Mouse (Mus musculus) neural tube, embryonic 10.5 days (tissue): Measurements from ENCODE around the gene Me3.

Experiments
- DNase-seq: peaks from one replicate; pipeline ENCODE4 v3.0.0-alpha.2; 2017; ENCODE audit warnings: low spot score; ENCODE audit errors: extremely low spot score

Gene Me3

GRCm38 (mm10) chr7:89666361-89666760 lies 34.2 kb downstream of the Me3 start:
- DNase-seq: no peak

GRCm38 (mm10) chr7:89667570-89667969 lies 35.4 kb downstream of the Me3 start:
- DNase-seq: no peak

GRCm38 (mm10) chr7:89669461-89669860 lies 37.3 kb downstream of the Me3 start:
- no peak for DNase-seq

GRCm38 (mm10) chr7:89671104-89671831 lies 39.1 kb downstream of the Me3 start:
- no peak for DNase-seq

- no peak for DNase-seq
These were observed 44.0 kb downstream of the Me3 start for GRCm38 (mm10) chr7:89676176-89676575.

- DNase-seq: no peak
These were observed 45.7 kb downstream of the Me3 start for GRCm38 (mm10) chr7:89677850-89678249.

- no peak for DNase-seq
These were observed 46.5 kb downstream of the Me3 start for GRCm38 (mm10) chr7:89678719-89679118.

- DNase-seq: no peak
These were observed 46.9 kb downstream of the Me3 start for GRCm38 (mm10) chr7:89679139-89679538.

GRCm38 (mm10) chr7:89679621-89680140 lies 47.5 kb downstream of the Me3 start:
- no peak for DNase-seq

GRCm38 (mm10) chr7:89680891-89681290 lies 48.7 kb downstream of the Me3 start:
- no peak for DNase-seq

GRCm38 (mm10) chr7:89681666-89682470 lies 49.7 kb downstream of the Me3 start:
- no peak for DNase-seq

- no peak for DNase-seq
These were observed 66.0 kb downstream of the Me3 start for GRCm38 (mm10) chr7:89698186-89698585.

GRCm38 (mm10) chr7:89699668-89700350 lies 67.6 kb downstream of the Me3 start:
- no peak for DNase-seq

- no peak for DNase-seq
These were observed 68.3 kb downstream of the Me3 start for GRCm38 (mm10) chr7:89700511-89700910.

GRCm38 (mm10) chr7:89710776-89711175 lies 78.6 kb downstream of the Me3 start:
- no peak for DNase-seq

- DNase-seq: no peak
These were observed 80.9 kb downstream of the Me3 start for GRCm38 (mm10) chr7:89713059-89713458.

- no peak for DNase-seq
These were observed 84.0 kb downstream of the Me3 start for GRCm38 (mm10) chr7:89716226-89716625.

- no peak for DNase-seq
These were observed 85.3 kb downstream of the Me3 start for GRCm38 (mm10) chr7:89717521-89717920.

- no peak for DNase-seq
These were observed 86.1 kb downstream of the Me3 start for GRCm38 (mm10) chr7:89718264-89718663.

- no peak for DNase-seq
These were observed 88.1 kb downstream of the Me3 start for GRCm38 (mm10) chr7:89720256-89720655.

GRCm38 (mm10) chr7:89726712-89727111 lies 94.5 kb downstream of the Me3 start:
- DNase-seq: no peak

GRCm38 (mm10) chr7:89727615-89728014 lies 95.4 kb downstream of the Me3 start:
- no peak for DNase-seq
